Mouse (Mus musculus) layer of hippocampus, adult 2 months (tissue): ENCODE data around the gene Efna2. TPM values are rescaled to one million over a fixed set of nuclear protein-coding genes. Genes with fewer than 3 reads are reported as not detected.

Experiments
- DNase-seq, 2 experiments: peaks; one replicate each; pipeline ENCODE4 v3.0.0; 2022; ENCODE audit warnings: low spot score in 2 of 2
- H3K27ac ChIP-seq: fragments of 200-600 bp; 2 replicates; pipeline ENCODE4 v1.8.1; 2022
- H3K4me3 ChIP-seq: fragments of 200-600 bp; 2 replicates; pipeline ENCODE4 v1.8.1; 2022; ENCODE audit warnings: mild to moderate bottlenecking
- CTCF ChIP-seq: fragments of 200-600 bp; conservative IDR thresholded peaks from 2 replicates; pipeline ENCODE4 v1.8.1; 2022; ENCODE audit warnings: antibody characterized with exemption, mild to moderate bottlenecking, moderate library complexity
- total RNA-seq, 2 experiments: library from RNA; stranded (reverse); gene quantifications; 2 replicates each; pipeline ENCODE4 v1.2.3; 2021

Gene Efna2
- total RNA-seq, 2 experiments from 2014 or later = 7.1 to 9.7 TPM

GRCm38 (mm10) chr10:80169070-80169469 is 10.2 kb upstream of the Efna2 start:
- no peak for DNase-seq
- TF ChIP-seq CTCF = no peak
- peak overlapping the region; percentile 94 for H3K4me3 ChIP-seq
- H3K27ac ChIP-seq = peak overlapping the region; percentile 98; the same call in 1 of the 2 replicates

GRCm38 (mm10) chr10:80169651-80170050 is 9.6 kb upstream of the Efna2 start:
- DNase-seq = no peak
- no peak overlapping the region for H3K4me3 ChIP-seq
- H3K27ac ChIP-seq = 0 out of 2 replicates have a peak overlapping the region, but pooled peaks have one; percentile 92
- no peak for TF ChIP-seq CTCF

GRCm38 (mm10) chr10:80170052-80170451 is 9.2 kb upstream of the Efna2 start:
- no peak for DNase-seq
- Histone ChIP-seq H3K4me3 (no peak overlapping the region), H3K27ac (peak overlapping the region; percentile 92)
- TF ChIP-seq CTCF = no peak

GRCm38 (mm10) chr10:80170601-80171021 is 8.7 kb upstream of the Efna2 start:
- DNase-seq = no peak

GRCm38 (mm10) chr10:80171252-80171651 is 8.0 kb upstream of the Efna2 start:
- no peak for TF ChIP-seq CTCF
- DNase-seq = no peak
- no peak overlapping the region for H3K4me3 ChIP-seq
- H3K27ac ChIP-seq = peak overlapping the region; percentile 92

More at GRCm38 (mm10) chr10:80170601-80171021, 8.7 kb upstream of the Efna2 start:
- H3K27ac ChIP-seq = peak overlapping the region; percentile 92
- no peak overlapping the region for H3K4me3 ChIP-seq
- TF ChIP-seq CTCF = no peak

GRCm38 (mm10) chr10:80171760-80172526 is 7.3 kb upstream of the Efna2 start:
- Histone ChIP-seq H3K4me3 (peak overlapping the region; percentile 86), H3K27ac (peak overlapping the region; percentile 92)
- DNase-seq = peak in 1 of 2 experiments; percentile 35
- no peak for TF ChIP-seq CTCF

GRCm38 (mm10) chr10:80172527-80173292 is 6.6 kb upstream of the Efna2 start, which contains the start of gene 1600002K03Rik:
Gene 1600002K03Rik (plus strand): TSS chr10:80172944.
- peak; percentile 84 to 91 for DNase-seq
- H3K27ac ChIP-seq = peak within 1 kb of the TSS; percentile 92
- no peak for TF ChIP-seq CTCF
- H3K4me3 ChIP-seq = peak within 1 kb of the TSS; percentile 86

GRCm38 (mm10) chr10:80173358-80173757 is 5.9 kb upstream of the Efna2 start:
- Histone ChIP-seq H3K27ac (peak overlapping the region; percentile 92), H3K4me3 (peak overlapping the region; percentile 86)
- no peak for TF ChIP-seq CTCF
- no peak for DNase-seq

- DNase-seq = no peak
- Histone ChIP-seq H3K4me3 (no peak overlapping the region), H3K27ac (peak overlapping the region; percentile 92; the same call in 1 of the 2 replicates)
- no peak for TF ChIP-seq CTCF
These were observed 5.2 kb upstream of the Efna2 start for GRCm38 (mm10) chr10:80173955-80174640.

GRCm38 (mm10) chr10:80174705-80175104 is 4.6 kb upstream of the Efna2 start:
- H3K27ac ChIP-seq = no peak overlapping the region
- no peak overlapping the region for H3K4me3 ChIP-seq
- DNase-seq = no peak
- peak; percentile 70 for TF ChIP-seq CTCF

- peak in 1 of 2 experiments; percentile 58 for DNase-seq
- H3K27ac ChIP-seq = no peak overlapping the region
- no peak overlapping the region for H3K4me3 ChIP-seq
- TF ChIP-seq CTCF = peak; percentile 95
These were observed 3.6 kb upstream of the Efna2 start for GRCm38 (mm10) chr10:80175536-80176269.

- Histone ChIP-seq H3K27ac (no peak overlapping the region), H3K4me3 (no peak overlapping the region)
- no peak for DNase-seq
- TF ChIP-seq CTCF = no peak
These were observed 2.9 kb upstream of the Efna2 start for GRCm38 (mm10) chr10:80176270-80176834.
